Mouse (Mus musculus): Measurements from ENCODE around the gene Atp2a3. TPM values are rescaled to one million over a fixed set of nuclear protein-coding genes. Genes with fewer than 3 reads are reported as not detected.

Gene Atp2a3
- total RNA-seq, 2 experiments from 2014 or later, result 17.1 to 19.0 TPM

GRCm38 (mm10) chr11:72953440-72954151, 7.4 kb upstream of the Atp2a3 start:
- peak; percentile 78 to 81 for DNase-seq
- intact Hi-C loops (cut with DNase I), result no loop called here

GRCm38 (mm10) chr11:72954216-72954615, 6.8 kb upstream of the Atp2a3 start:
- no peak for DNase-seq
- intact Hi-C loops (cut with DNase I), result no loop called here

GRCm38 (mm10) chr11:72955339-72955974, 5.5 kb upstream of the Atp2a3 start:
- intact Hi-C loops (cut with DNase I), result no loop called here
- peak; percentile 35 to 53 for DNase-seq

- DNase-seq, result no peak
- intact Hi-C loops (cut with DNase I), result no loop called here
Measured at GRCm38 (mm10) chr11:72957318-72957717, 3.7 kb upstream of the Atp2a3 start.

GRCm38 (mm10) chr11:72959924-72960679, 867 bp upstream of the Atp2a3 start:
- intact Hi-C loops (cut with DNase I), result loop anchor here (2.0 kb wide), 1 partner anchor 33 kb away; no protein-coding TSS in a partner anchor
- no peak for DNase-seq

- intact Hi-C loops (cut with DNase I), result loop anchor here (2.0 kb wide), 1 partner anchor 34 kb away; no protein-coding TSS in a partner anchor
- no peak for DNase-seq
Measured at GRCm38 (mm10) chr11:72960723-72961071, 272 bp upstream of the Atp2a3 start.

- DNase-seq, result no peak
- intact Hi-C loops (cut with DNase I), result no loop called here
Measured at GRCm38 (mm10) chr11:72962378-72962777, 1.4 kb downstream of the Atp2a3 start.

- intact Hi-C loops (cut with DNase I), result no loop called here
- peak in 1 of 2 experiments; percentile 39 for DNase-seq
Measured at GRCm38 (mm10) chr11:72963058-72963788, 2.3 kb downstream of the Atp2a3 start.

GRCm38 (mm10) chr11:72963789-72964294, 2.9 kb downstream of the Atp2a3 start:
- intact Hi-C loops (cut with DNase I), result no loop called here
- no peak for DNase-seq

- intact Hi-C loops (cut with DNase I), result no loop called here
- DNase-seq, result no peak
Measured at GRCm38 (mm10) chr11:72974995-72975503, 14.1 kb downstream of the Atp2a3 start.

- intact Hi-C loops (cut with DNase I), result loop anchor here (5.0 kb wide), 1 partner anchor 55 kb away; no protein-coding TSS in a partner anchor
- DNase-seq, result no peak
Measured at GRCm38 (mm10) chr11:72982516-72982915, 21.5 kb downstream of the Atp2a3 start.

GRCm38 (mm10) chr11:72983283-72983682, 22.3 kb downstream of the Atp2a3 start:
- DNase-seq, result no peak
- intact Hi-C loops (cut with DNase I), result loop anchor here (5.0 kb wide), 1 partner anchor 56 kb away; no protein-coding TSS in a partner anchor

- intact Hi-C loops (cut with DNase I), result no loop called here
Measured at GRCm38 (mm10) chr11:72986745-72987144, 25.8 kb downstream of the Atp2a3 start.

GRCm38 (mm10) chr11:72987234-72987633, 26.3 kb downstream of the Atp2a3 start:
- peak; percentile 45 to 47 for DNase-seq
- intact Hi-C loops (cut with DNase I), result no loop called here

More at GRCm38 (mm10) chr11:72986745-72987144, 25.8 kb downstream of the Atp2a3 start:
- no peak for DNase-seq

GRCm38 (mm10) chr11:72987807-72988206, 26.8 kb downstream of the Atp2a3 start:
- intact Hi-C loops (cut with DNase I), result no loop called here
- DNase-seq, result no peak

- intact Hi-C loops (cut with DNase I), result no loop called here
- DNase-seq, result no peak
Measured at GRCm38 (mm10) chr11:72989044-72989443, 28.1 kb downstream of the Atp2a3 start.

GRCm38 (mm10) chr11:72990688-72991087, 29.7 kb downstream of the Atp2a3 start:
- no peak for DNase-seq
- intact Hi-C loops (cut with DNase I), result no loop called here

GRCm38 (mm10) chr11:72991961-72992360, 31.0 kb downstream of the Atp2a3 start:
- intact Hi-C loops (cut with DNase I), result no loop called here
- peak; percentile 63 to 66 for DNase-seq

- DNase-seq, result no peak
- intact Hi-C loops (cut with DNase I), result no loop called here
Measured at GRCm38 (mm10) chr11:72996346-72996745, 35.4 kb downstream of the Atp2a3 start.

GRCm38 (mm10) chr11:72996781-72997180, 35.8 kb downstream of the Atp2a3 start:
- intact Hi-C loops (cut with DNase I), result no loop called here
- DNase-seq, result no peak
